Mouse (Mus musculus): Measurements from ENCODE around the gene Adgrd1.

The Adgrd1 gene

GRCm38 (mm10) chr5:129208845-129209244, 112.3 kb downstream of the Adgrd1 start:
- no peak for DNase-seq

- DNase-seq: no peak
Observed at GRCm38 (mm10) chr5:129211385-129212031, 115.0 kb downstream of the Adgrd1 start.

DNA sequence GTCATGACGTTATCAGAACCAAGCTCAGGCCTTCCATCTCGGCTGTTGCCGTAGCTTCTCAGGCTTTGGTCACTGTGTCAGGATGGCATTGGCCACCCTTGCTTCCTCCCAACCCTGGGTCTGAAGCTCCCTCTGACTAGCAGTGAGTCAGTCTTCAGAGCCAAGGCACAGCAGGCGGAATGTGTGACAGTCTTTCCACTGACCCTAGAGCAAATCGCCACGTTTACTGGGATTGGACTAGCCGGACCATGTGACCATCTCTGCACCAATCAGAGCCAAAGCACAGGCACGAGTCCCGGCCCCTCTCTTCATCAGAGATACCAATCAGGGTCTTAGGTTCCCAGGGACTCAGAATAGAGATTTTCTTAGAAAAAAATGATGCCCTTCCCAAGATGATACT, 117.5 kb downstream of the Adgrd1 start:
- no peak for DNase-seq

DNA sequence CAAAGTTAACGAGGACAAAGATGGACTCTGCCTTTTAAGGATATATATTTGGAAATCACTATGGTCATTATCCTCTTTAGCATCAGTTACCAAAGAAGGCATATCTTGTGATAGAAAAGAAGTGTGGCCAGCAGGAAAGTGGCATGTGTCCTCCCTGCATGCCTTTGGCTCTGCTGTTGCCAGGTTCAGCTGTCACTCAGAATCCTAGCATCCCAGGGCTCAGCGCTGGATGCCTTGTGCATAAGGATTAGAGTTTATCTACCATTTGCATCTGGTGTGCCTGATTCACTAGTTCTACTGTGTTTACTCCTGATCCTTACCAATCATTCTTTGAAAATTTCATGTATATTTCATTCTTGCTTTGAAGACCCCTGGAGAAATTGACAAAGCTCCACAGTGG, 119.5 kb downstream of the Adgrd1 start:
- DNase-seq: no peak

GRCm38 (mm10) chr5:129217481-129218221, 121.1 kb downstream of the Adgrd1 start:
- peak; percentile 23 for DNase-seq

DNA sequence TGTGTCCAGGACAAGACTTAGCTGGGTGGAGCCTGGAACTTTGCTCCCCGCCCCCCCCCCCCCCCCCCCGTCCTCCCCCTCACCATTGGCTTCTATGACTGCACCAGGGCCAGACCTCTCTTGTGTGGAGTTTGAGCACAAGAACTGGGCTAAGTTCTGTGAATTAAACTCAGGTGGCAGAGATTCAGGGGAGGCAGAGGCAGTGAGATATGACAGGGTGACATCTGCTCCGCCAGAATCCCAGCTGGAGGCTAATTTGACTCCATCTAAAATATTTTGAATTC, 121.6 kb downstream of the Adgrd1 start:
- DNase-seq: no peak

DNA sequence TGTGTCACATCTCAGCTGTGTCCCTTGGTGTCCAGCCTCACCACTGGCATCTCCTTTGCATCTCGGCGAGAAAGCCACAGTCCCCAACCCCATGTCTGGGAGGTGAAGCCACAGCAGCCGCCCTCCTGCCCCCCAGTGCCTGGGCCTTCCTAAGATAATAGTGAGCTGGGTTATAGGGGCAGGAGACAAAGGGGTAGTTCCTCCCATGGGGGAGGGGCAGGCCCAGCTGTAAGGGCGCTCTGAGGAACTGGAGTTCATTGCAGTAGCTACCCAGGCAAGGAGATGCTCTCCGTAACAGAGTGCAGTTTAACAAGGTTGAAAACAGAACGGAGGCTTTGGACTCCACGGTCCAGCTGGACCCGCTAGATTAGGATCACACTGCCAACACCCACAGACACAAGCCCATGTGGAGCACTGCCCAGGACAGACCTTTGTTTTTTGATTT, 122.0 kb downstream of the Adgrd1 start:
- peak; percentile 9 for DNase-seq

- DNase-seq: no peak
Observed at GRCm38 (mm10) chr5:129219178-129219760, 122.7 kb downstream of the Adgrd1 start.

- no peak for DNase-seq
Observed at GRCm38 (mm10) chr5:129225810-129226450, 129.4 kb downstream of the Adgrd1 start.

GRCm38 (mm10) chr5:129228171-129228570, 131.6 kb downstream of the Adgrd1 start:
- no peak for DNase-seq

GRCm38 (mm10) chr5:129233301-129233700, 136.8 kb downstream of the Adgrd1 start:
- no peak for DNase-seq

GRCm38 (mm10) chr5:129233881-129234432, 137.4 kb downstream of the Adgrd1 start:
- DNase-seq: no peak

- DNase-seq: no peak
Observed at GRCm38 (mm10) chr5:129236366-129236765, 139.8 kb downstream of the Adgrd1 start.

DNA sequence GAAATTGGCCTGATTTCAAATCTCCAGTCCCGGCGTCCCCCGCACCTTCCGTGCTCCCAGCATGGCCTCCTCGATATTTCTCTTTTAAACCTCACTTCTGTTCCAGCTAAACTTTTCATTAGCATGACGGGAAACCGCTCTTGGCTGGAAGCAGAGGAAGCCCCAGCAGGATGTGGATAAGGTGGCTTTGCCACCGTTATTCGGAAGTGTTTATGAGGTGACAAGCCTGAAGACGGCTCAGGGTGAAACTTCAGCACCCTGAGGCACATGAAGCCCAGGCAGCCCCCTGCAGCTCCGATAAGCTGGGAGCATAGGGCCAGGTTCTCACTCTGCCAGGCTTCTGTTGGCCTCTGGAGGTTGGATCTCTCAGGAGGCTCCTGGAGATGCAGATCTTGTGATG, 145.3 kb downstream of the Adgrd1 start:
- DNase-seq: no peak

DNA sequence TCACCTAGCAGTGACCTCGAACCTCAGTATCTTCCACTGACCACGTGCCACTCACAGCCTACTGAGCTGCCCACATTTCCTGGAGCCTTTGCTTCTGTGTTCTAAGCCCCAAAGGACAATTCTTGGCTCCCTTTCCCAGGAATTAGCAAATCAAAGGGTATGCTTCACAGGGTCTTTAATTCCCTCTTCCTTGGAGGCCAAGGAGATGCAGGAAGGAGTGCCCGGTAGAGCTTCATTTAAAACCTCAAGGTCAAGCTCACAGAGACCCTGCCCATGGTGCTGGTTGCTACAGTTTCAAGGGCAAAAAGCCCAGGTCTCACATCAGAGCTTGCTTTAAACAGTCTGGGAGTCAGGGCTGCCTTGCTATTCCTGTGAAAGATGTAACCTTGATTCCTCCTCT, 145.7 kb downstream of the Adgrd1 start:
- no peak for DNase-seq

- no peak for DNase-seq
Observed at GRCm38 (mm10) chr5:129243120-129243519, 146.6 kb downstream of the Adgrd1 start.

GRCm38 (mm10) chr5:129244392-129244791, 147.8 kb downstream of the Adgrd1 start:
- DNase-seq: no peak

DNA sequence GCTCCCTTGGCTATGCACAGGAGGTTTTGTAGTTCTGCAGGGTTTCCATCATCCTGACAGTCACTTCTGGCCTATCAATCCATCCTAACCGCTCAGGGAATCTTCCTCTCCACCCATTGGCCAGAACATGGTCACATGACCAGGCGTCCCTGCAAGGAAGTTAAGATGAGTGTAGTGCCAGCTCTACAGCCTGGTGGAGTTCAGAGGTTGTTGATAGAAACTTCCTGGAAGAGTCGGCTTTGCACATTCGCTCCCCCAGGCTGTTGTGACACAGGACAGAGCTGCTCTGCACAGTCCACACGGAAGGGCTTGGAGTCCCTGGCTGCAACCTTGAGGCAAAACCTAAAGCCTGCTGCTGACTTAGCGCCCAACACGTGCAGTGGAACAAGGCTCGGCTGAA, 152.5 kb downstream of the Adgrd1 start:
- peak; percentile 53 for DNase-seq
